Mouse (Mus musculus) leukemia stem cell, adult 10-12 weeks (primary cell): ENCODE data around the gene Narfl. TPM values are rescaled to one million over a fixed set of nuclear protein-coding genes. Genes with fewer than 3 reads are reported as not detected.

Experiments used
- polyA plus RNA-seq: library from polyadenylated mRNA; stranded (reverse); fragments of >175 nt; gene quantifications from 2 replicates; pipeline ENCODE4 v1.2.3, GENCODE M21; 2012; ENCODE audit warnings: low replicate concordance

Gene Narfl
- 11.2 and 16.9 TPM in 2 replicates for polyA plus RNA-seq

GRCm38 (mm10) chr17:25773549-25774120 lies at the start of gene Narfl:
Gene Narfl (plus strand): TSS chr17:25773776.

GRCm38 (mm10) chr17:25727265-25728008 lies 46.1 kb upstream of the Narfl start, which contains the start of the genes Chtf18 and Rpusd1:
Gene Chtf18 (minus strand): TSS chr17:25727419.
Gene Rpusd1 (plus strand): TSS chr17:25727670.

GRCm38 (mm10) chr17:25735745-25736144 lies 37.8 kb upstream of the Narfl start, which contains the start of gene Mslnl:
Gene Mslnl (plus strand): TSS chr17:25736042.

DNA sequence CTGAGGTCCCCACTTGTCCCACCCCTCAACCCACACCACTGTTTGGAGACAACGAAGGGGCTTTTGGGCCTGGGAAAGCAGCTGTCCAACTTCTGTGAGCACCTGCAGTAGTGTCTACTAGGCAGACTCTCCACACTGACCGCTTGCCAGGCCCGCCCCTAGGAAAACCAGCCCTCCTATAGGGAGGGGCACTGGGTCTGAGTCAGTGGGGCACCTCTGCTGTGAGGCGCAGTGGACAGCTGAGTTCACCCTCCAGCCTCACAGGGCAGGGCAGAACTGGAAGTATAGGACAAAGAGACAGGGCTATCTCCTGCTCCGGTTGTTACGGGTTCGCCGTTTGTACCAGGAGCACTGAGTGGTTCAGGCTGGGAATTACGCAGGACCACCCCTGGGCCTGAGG lies 19.3 kb upstream of the Narfl start, which contains the start of gene Msln:
Gene Msln (minus strand): TSS at position 138 of the 400 bp plus-strand sequence.

GRCm38 (mm10) chr17:25785281-25785745 lies 11.7 kb downstream of the Narfl start, which contains the start of gene Haghl:
Gene Haghl (minus strand): TSS chr17:25785673.

DNA sequence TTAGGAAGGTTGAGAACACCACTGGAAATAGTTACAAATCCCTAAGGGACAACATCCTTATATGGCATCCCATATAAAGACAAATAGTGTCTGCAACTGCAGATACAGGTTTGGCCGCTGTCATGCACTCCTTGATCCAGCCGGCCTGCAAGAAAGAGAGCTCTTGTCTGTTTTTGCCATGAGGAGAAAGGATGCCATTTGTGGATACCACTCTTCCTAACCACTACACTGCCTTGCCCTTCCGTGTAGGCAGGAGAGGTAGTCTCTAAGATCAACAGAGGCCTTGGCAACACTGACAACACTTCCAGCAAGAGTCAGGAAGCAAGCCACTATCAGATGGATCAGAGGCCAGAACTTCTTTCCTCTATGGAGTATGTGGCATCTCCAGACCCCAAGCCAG lies 12.7 kb downstream of the Narfl start, which contains the start of gene Ccdc78:
Gene Ccdc78 (plus strand): TSS at position 301 of the 400 bp plus-strand sequence.

GRCm38 (mm10) chr17:25792615-25793014 lies 19.0 kb downstream of the Narfl start, which contains the start of gene Fam173a:
Gene Fam173a (minus strand): TSS chr17:25792901.

GRCm38 (mm10) chr17:25795609-25796092 lies 22.1 kb downstream of the Narfl start, which contains the start of gene AC134908.4:
Gene AC134908.4 (minus strand): TSS chr17:25795659.

DNA sequence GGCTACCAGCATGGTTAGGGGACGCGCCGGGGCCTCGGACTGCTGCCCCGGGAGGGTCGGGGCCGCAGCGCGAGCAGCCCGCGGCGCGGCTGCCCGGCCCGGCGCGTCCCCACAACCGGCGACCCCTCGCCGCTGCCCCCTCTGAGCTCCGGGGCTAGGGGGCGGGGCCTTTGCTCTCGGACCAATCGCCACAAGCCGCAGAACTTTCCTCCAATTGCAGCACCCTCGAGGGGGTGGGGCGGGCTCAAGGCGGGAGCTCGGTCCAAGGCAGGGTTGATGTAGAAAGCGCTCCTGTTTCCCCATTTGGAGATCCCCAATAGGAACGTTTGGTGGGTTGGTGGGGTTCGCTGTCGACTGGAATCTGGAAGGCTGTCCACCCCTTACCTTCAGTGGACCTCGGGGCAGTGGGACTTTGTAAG lies 23.4 kb downstream of the Narfl start, which contains the start of gene Metrn:
Gene Metrn (minus strand): TSS at position 186 of the 419 bp plus-strand sequence.

DNA sequence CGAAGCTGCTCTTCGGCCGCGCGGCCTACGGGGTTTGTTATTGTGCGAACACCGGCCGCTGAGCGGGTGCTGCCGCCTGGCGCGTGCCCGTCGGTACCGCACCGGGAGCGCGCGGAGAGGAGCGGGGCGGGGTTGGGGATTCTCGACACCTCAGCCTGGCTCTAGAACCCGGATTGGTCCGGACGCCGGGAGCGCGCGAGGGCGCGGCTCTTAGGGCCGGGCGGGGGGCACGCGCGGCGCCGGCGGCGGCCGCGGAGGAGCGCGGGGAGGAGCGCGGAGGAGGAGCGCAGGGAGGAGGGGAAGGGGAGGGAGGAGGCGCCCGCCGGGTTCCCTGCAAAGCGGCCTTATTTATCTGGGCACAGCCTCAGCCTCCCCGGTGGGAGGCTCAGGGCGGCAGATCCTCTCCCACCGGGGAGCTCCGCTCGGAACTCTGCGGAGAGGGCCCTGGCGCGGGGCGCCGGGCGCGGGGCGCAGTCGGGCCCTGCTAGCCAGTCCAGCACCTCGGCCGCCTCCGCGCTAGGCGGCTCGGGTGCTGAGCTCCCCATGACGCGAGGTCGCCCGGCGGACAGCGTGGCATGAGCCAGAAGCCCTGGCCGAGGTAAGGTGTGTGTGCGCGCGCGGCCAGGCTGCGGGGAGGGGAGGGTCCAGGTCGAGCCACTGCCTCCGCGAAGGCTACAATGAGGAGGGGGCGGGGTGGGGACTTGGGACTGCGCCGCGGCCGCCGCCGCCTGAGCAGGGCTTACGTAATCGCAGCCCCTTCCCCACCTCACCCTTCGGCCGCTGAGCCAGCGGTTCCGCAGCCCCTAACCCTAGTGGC lies 35.4 kb downstream of the Narfl start, which contains the start of gene Fbxl16:
Gene Fbxl16 (plus strand): TSS at position 297 of the 817 bp plus-strand sequence.

GRCm38 (mm10) chr17:25823452-25823851 lies 49.9 kb downstream of the Narfl start, which contains the start of gene Wdr24:
Gene Wdr24 (plus strand): TSS chr17:25823627.

GRCm38 (mm10) chr17:25828712-25829557 lies 55.4 kb downstream of the Narfl start, which contains the start of gene Jmjd8:
Gene Jmjd8 (plus strand): TSS chr17:25828867.

Other genes starting within 250 kb of the Narfl start
- 0.12 TPM in 1 of 2 replicates, not detected in the other for gene Sox8, start 203.1 kb upstream of the Narfl start, polyA plus RNA-seq
- 8.7 and 13.3 TPM in 2 replicates for gene Lmf1, start 194.7 kb upstream of the Narfl start, polyA plus RNA-seq
- not detected in 2 replicates for gene Gng13, start 56.6 kb upstream of the Narfl start, polyA plus RNA-seq
- 57.7 and 72.3 TPM in 2 replicates for gene Chtf18, start 46.4 kb upstream of the Narfl start, polyA plus RNA-seq
- 64.2 and 71.2 TPM in 2 replicates for gene Rpusd1, start 46.1 kb upstream of the Narfl start, polyA plus RNA-seq
- gene Mslnl, start 37.7 kb upstream of the Narfl start, polyA plus RNA-seq = not detected in 2 replicates
- gene Msln, start 19.4 kb upstream of the Narfl start, polyA plus RNA-seq = 0.22 and 0.53 TPM in 2 replicates
- 11.2 and 11.4 TPM in 2 replicates for gene Haghl, start 11.9 kb downstream of the Narfl start, polyA plus RNA-seq
- gene Ccdc78, start 12.8 kb downstream of the Narfl start, polyA plus RNA-seq = not detected in 2 replicates
- 9.0 and 19.8 TPM in 2 replicates for gene Fam173a, start 19.1 kb downstream of the Narfl start, polyA plus RNA-seq
- gene AC134908.4, start 21.9 kb downstream of the Narfl start, polyA plus RNA-seq = not detected in 2 replicates
- 158 and 177 TPM in 2 replicates for gene Metrn, start 23.4 kb downstream of the Narfl start, polyA plus RNA-seq
- 0.28 and 0.61 TPM in 2 replicates for gene Fbxl16, start 35.3 kb downstream of the Narfl start, polyA plus RNA-seq
- gene Wdr24, start 49.9 kb downstream of the Narfl start, polyA plus RNA-seq = 2.6 and 13.2 TPM in 2 replicates
- 2.6 and 6.8 TPM in 2 replicates for gene Jmjd8, start 55.1 kb downstream of the Narfl start, polyA plus RNA-seq
- gene Stub1, start 59.6 kb downstream of the Narfl start, polyA plus RNA-seq = 52.2 and 64.9 TPM in 2 replicates
- 2.4 and 3.7 TPM in 2 replicates for gene Rhbdl1, start 63.5 kb downstream of the Narfl start, polyA plus RNA-seq
- 12.7 and 16.5 TPM in 2 replicates for gene Gm20683, start 68.0 kb downstream of the Narfl start, polyA plus RNA-seq
- gene Rhot2, start 71.1 kb downstream of the Narfl start, polyA plus RNA-seq = 134 and 279 TPM in 2 replicates
- 22.8 and 33.0 TPM in 2 replicates for gene Wdr90, start 87.7 kb downstream of the Narfl start, polyA plus RNA-seq
- 164 and 319 TPM in 2 replicates for gene Mcrip2, start 95.0 kb downstream of the Narfl start, polyA plus RNA-seq
- gene Mettl26, start 101.3 kb downstream of the Narfl start, polyA plus RNA-seq = 60.7 and 67.0 TPM in 2 replicates
- 1.4 and 1.7 TPM in 2 replicates for gene Wfikkn1, start 107.1 kb downstream of the Narfl start, polyA plus RNA-seq
- gene Rab40c, start 146.0 kb downstream of the Narfl start, polyA plus RNA-seq = 12.5 and 13.4 TPM in 2 replicates
- gene Pigq, start 171.2 kb downstream of the Narfl start, polyA plus RNA-seq = 354 and 1,450 TPM in 2 replicates
- 0.28 and 3.2 TPM in 2 replicates for gene Nhlrc4, start 171.2 kb downstream of the Narfl start, polyA plus RNA-seq
- 0.09 TPM in 1 of 2 replicates, not detected in the other for gene A930017K11Rik, start 178.8 kb downstream of the Narfl start, polyA plus RNA-seq
- 78.7 and 121 TPM in 2 replicates for gene Capn15, start 212.0 kb downstream of the Narfl start, polyA plus RNA-seq